Mouse (Mus musculus): ENCODE measurements around the gene Gstp1.
"Not testable (repeated sequence)": the region's sequence is repeated elsewhere in the genome, so short reads cannot be mapped to it uniquely, and the experiment has no call there.

DNA sequence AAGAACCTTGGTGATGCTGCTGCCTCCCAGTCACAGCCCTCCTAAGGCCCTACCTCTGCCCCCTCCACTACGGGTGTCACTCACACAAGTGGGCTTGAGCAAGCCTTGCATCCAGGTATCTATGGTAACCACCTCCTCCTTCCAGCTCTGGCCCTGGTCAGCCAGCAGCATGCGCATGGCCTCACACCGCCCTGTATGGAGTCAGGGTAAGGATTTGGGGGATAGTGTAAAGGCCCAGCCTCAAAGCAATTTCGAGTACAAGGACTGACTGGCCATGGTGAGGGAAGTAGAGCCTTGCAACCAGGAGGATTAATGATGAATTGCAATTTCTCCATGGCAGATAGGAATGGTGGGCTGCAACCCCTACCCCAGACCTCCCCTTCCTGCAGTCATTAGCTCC, 3.7 kb upstream of the Gstp1 start:
- not testable (repeated sequence) for TF ChIP-seq CTCF (IDR thresholded peaks at IDR 0.05; ENCODE audit: low read depth, low read length); GATA1 (IDR thresholded peaks at IDR 0.05; ENCODE audit: borderline replicate concordance, low read length); GATA2 (IDR thresholded peaks at IDR 0.05; ENCODE audit: borderline replicate concordance, low read depth, low read length); POLR2AphosphoS5 (IDR thresholded peaks at IDR 0.05; ENCODE audit: insufficient replicate concordance, low read depth, low read length)
